Mouse (Mus musculus) forelimb bud, embryonic 11.5 days (tissue): Measurements from ENCODE around the gene Irf7.
"Not testable (repeated sequence)": the region's sequence is repeated elsewhere in the genome, so short reads cannot be mapped to it uniquely, and the experiment has no call there.

Experiments used
- DNase-seq: peaks from one replicate; pipeline ENCODE4 v3.0.0-alpha.2; 2012; ENCODE audit warnings: low read depth, low spot score

The Irf7 gene

DNA sequence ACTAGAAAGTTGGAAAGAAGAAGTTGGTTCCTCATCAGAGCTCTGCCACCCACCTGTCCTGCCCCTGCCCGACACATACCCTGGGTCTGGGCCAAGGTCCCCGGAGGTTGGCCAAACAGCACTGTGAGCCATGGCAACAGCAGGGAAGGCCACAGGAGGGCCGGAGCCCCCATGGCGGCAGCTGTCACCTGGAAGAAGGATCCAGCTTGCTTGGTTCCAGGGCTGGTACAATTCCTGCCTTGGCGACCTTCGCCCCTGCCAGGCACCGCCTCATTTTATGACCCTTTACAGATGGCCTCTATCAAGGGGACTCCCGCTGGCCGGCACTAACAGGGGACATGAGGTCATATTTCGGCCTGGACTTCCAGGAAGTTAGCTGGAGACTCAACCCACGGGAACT, 10.3 kb upstream of the Irf7 start, which contains the start of gene Cdhr5:
Gene Cdhr5, minus strand, starts transcription at position 241 of the 400 bp plus-strand sequence.
- no peak for DNase-seq

DNA sequence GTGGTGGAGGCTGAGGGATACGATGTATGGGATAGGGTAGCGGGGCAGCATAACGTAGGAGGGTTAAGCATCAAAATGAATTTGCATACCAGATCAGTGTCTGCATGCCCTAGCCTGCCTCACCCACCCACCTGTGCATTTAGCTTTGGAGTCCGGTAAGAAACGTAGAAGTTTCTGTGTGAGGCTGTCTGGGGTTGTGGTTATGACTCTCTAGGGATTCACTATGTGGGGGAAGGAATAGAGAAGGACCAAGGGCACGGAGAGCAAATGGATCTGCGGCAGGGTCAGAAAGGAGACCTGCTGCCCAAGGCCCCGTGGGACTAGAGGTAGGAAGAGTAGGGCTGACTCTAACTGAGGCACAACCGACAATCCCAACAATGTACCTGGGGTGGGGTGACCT, 9.1 kb upstream of the Irf7 start:
- DNase-seq = no peak

DNA sequence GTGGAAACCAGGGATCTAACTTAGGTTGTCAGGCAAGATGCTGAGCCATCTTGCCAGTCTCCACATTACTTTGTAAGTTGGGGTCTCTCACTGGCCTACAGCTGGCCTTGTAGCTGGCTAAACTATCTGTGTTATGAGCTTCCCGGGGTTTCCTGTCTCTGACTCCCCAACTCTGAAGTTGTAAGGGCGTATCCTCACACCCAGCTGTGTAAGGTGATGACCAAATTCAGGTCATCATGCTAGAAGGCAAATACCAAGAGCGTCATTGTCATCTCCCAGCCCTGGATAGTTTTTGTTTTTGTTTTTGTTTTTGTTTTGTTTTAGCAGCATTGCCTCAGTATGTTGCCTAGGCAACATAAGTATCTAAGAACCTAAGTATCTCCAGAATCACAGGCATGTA, 4.3 kb upstream of the Irf7 start:
- DNase-seq = no peak

- no peak for DNase-seq
Measured at GRCm38 (mm10) chr7:141269273-141269545, 2.9 kb upstream of the Irf7 start.

- DNase-seq = no peak
Measured at GRCm38 (mm10) chr7:141268466-141269272, 2.4 kb upstream of the Irf7 start.

DNA sequence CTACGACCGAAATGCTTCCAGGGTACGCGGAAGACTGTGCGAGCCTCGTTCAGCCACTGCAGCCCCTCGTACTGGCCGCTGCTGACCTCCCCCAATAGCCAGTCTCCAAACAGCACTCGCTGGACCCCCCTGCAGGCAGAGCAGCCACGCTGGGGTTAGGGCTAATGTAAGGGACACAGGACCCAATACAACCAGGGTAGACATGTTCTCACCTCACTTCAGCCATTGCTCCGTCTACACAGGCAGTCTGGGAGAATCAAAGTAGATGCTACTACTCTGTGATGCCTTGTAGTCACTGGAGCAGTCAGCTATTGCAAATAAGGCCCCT, 906 bp downstream of the Irf7 start:
- no peak for DNase-seq

- DNase-seq = no peak
Measured at GRCm38 (mm10) chr7:141264761-141265410, 1.4 kb downstream of the Irf7 start.

DNA sequence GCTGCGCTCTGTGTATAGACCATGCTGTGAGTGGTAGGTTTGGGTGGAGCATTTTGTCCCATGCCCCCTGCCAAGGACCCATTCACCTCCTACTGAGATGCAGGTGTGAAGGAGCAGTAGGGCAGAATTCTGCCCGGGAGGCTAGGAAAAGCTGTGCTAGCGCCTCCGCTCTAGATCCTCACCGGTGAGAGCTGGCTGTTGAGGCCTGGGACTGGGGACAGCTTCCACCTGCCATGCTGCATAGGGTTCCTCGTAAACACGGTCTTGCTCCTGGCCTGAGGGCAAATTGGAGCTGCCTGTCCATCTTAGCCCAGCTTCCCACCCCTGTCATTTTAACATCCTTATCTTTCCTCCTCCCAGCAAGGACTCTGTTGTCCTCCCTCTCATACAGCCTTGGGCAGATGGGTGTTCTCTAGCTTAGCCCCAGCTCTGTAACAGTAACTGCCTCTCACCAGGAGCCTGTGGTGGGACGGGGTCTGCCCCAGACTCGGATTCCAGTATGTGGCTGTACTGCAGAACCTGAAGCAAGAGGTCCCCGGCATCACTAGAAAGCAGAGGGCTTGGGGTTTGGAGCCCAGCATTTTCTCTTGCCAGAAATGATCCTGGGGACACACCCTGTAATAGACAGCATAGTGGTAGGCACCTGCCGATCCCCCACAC, 2.1 kb downstream of the Irf7 start:
- DNase-seq = no peak

- DNase-seq = no peak
Measured at GRCm38 (mm10) chr7:141263640-141264039, 2.6 kb downstream of the Irf7 start.

DNA sequence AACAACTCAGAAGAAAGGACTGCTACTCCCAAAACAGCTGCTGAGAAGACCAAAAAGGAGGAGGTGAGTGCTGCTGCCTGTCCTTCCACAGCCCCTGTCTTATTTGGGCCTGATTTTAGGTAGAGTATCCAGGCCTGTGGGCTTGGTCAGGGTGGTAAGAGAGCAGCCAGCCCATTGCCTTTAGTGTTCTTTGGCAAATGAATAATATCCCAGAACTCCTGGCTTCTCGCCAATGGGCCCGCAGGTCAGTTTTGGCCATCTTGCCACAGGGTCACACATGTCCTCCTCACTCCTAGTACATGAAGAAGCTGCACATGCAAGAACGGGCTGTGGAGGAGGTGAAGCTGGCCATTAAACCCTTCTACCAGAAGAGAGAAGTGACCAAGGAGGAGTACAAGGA, 4.8 kb downstream of the Irf7 start:
- DNase-seq = no peak

GRCm38 (mm10) chr7:141256159-141256558, 10.1 kb downstream of the Irf7 start:
- DNase-seq = no peak

DNA sequence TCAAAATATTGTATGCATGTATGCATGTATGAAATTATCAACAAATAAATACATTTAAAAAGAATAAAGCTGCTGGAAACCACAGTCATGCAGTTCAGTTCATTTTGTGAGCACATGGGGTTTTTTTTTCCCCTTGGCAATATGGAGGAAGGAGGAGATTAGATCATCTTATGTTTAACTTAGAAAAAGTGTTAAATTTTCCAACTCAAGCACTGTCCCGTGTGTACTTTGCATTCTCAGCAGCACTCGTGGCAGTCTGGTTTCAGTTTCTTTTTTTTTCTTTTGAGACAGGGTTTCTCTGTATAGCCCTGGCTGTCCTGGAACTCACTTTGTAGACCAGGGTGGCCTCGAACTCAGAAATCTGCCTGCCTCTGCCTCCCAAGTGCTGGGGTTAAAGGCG, 15.8 kb downstream of the Irf7 start:
- DNase-seq = not testable (repeated sequence)

- no peak for DNase-seq
Measured at GRCm38 (mm10) chr7:141231551-141231950, 34.7 kb downstream of the Irf7 start.

- no peak for DNase-seq
Measured at GRCm38 (mm10) chr7:141231111-141231510, 35.2 kb downstream of the Irf7 start.

GRCm38 (mm10) chr7:141230570-141230969, 35.7 kb downstream of the Irf7 start:
- no peak for DNase-seq

GRCm38 (mm10) chr7:141229702-141230101, 36.6 kb downstream of the Irf7 start:
- no peak for DNase-seq

- peak; percentile 94 for DNase-seq
Measured at GRCm38 (mm10) chr7:141228279-141229067, 37.8 kb downstream of the Irf7 start, which contains the start of gene Phrf1. Gene Phrf1 (plus strand): TSS chr7:141228784.

DNA sequence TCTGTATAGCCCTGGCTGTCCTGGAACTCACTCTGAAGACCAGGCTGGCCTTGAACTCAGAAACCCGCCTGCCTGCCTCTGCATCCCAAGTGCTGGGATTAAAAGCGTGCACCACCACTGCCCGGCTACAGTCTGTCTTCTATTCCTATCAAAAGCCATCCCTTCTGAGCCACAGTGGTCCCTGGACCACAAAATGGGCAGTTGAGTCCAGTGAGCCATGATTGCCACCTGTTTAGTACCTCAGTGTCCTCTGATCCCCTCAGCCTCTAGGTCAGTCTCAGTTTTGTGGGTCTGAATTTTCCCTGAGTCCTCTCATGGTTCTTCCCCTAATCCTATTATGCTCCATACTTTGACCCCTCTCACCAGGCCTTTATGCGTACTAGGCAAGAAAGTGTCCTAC, 38.5 kb downstream of the Irf7 start:
- no peak for DNase-seq

- no peak for DNase-seq
Measured at GRCm38 (mm10) chr7:141226535-141226934, 39.7 kb downstream of the Irf7 start.

DNA sequence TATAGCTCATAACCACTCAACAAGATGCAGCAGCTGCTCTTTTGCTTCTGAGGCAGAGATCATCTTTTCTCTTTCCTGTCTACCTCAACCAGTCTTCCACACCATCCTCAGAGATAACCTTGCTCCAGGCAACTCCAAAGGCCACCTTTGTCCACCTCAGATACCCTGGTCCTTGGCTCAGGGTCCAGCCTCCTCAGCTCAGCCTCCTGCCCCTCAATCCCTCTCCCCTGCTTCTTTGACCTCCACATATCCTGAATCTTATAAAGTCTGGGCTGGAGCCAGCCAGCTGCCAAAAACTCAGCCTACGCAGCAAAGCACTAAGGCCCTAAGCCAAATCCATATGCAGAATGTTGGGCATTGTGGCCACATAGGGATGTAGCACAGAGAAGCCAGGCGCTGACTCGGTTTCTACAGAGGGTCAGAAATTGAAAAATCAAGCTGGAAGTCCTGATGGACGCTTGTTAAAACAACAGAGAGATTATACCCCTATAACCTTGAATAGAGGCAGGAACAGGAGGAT, 43.5 kb downstream of the Irf7 start:
- DNase-seq = no peak

GRCm38 (mm10) chr7:141222126-141222467, 44.2 kb downstream of the Irf7 start:
- DNase-seq = no peak
